Mouse (Mus musculus) brown adipose tissue, adult 24 weeks (tissue): ENCODE data around the gene Specc1. TPM values are rescaled to one million over a fixed set of nuclear protein-coding genes. Genes with fewer than 3 reads are reported as not detected.

ENCODE experiments used
- H3K27ac ChIP-seq: fragments of 200-500 bp; replicated peaks from 2 replicates; pipeline ENCODE4 v1.5.1; 2012; ENCODE audit warnings: low read depth, mild to moderate bottlenecking, low read length
- H3K4me1 ChIP-seq: fragments of 200-500 bp; 2 replicates; pipeline ENCODE4 v1.6.1; 2012; ENCODE audit warnings: low read length, mixed read lengths; ENCODE audit not compliant: control insufficient read depth, insufficient read depth, insufficient read length
- H3K4me3 ChIP-seq: fragments of 200-500 bp; 2 replicates; pipeline ENCODE4 v1.5.1; 2012; ENCODE audit warnings: low read depth, mild to moderate bottlenecking, low read length, moderate library complexity; ENCODE audit not compliant: insufficient read depth
- polyA plus RNA-seq: library from polyadenylated mRNA; stranded (reverse); fragments of >200 nt; gene quantifications from 2 replicates; pipeline ENCODE4 v1.2.4, GENCODE M21; 2012; ENCODE audit not compliant: missing spikeins, insufficient read depth, insufficient read length

The Specc1 gene
- polyA plus RNA-seq, 1 experiment = 2.5 TPM

DNA sequence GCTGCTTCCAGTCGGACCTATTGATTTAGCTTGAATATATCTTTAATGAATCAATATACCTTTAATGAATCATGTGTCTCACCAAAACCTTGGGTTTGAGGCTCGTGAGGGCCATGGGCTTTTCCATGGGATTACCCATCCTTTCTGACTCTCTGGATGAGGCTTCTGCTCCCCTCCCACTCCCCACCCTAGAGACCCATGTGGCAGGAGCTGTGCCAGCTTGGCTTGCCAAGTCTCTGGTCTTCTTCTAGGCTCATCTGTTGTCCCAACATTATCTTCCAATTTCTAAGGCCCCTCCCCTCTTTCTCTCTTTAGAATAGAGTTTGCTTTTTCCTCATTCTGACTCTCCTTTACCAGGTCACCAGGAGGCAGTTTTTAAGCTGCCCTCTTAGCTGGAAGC is 35.0 kb downstream of the Specc1 start:
- no peak overlapping the region for H3K4me3 ChIP-seq
- no peaks in the 10 kb centered on the region for H3K4me1 ChIP-seq
- no peak overlapping the region for H3K27ac ChIP-seq

DNA sequence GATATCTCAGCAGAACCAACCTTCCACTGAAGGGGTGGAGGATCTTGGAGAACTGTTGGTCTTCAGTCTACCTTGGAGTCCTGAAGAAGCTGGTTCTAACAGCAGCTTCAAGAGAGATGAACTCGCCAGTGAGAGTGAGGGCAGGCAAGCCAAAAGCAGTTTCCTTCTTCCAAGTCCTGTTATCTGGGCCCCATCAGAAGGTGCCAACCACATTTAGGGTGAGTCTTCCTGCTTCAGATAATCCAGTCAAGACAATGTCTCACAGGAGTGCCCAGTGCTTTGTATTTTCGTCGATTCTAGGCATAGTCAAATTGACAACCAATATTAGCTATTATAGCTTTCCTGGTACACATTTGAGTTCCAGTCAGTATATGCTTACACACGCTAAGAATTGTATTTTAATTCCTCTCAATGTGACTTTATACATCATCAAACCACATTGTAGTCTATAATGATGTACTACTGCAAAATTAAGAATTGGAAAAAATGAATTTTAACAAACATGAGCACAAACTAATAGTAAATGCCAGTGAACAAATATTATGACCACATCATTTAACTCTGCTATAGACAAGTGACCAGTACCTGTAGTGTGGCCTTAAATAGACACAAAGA is 36.2 kb downstream of the Specc1 start:
- Histone ChIP-seq H3K4me1 (no peaks in the 10 kb centered on the region), H3K27ac (no peak overlapping the region), H3K4me3 (no peak overlapping the region)

DNA sequence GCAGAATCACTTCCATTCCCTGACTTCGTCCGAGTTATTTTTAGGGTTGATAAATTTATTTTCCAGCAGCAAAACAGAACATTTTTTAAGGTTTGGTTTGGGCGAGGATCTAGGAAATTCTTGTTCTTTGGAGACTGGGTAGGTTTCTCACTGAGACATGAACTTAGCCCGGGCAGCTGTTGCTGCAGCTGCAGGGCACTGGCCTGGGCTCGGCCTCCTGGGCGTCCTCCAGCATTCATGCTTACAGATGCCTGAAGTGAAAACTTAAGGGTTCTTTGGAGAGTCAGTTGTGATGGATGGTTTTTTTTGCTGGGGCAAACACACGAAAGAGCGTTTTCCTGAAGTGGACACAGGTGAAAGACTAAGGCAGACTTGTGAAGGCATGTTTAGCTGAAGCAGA is 42.9 kb downstream of the Specc1 start:
- no peak overlapping the region for H3K27ac ChIP-seq
- H3K4me1 ChIP-seq = no peaks in the 10 kb centered on the region
- no peak overlapping the region for H3K4me3 ChIP-seq

DNA sequence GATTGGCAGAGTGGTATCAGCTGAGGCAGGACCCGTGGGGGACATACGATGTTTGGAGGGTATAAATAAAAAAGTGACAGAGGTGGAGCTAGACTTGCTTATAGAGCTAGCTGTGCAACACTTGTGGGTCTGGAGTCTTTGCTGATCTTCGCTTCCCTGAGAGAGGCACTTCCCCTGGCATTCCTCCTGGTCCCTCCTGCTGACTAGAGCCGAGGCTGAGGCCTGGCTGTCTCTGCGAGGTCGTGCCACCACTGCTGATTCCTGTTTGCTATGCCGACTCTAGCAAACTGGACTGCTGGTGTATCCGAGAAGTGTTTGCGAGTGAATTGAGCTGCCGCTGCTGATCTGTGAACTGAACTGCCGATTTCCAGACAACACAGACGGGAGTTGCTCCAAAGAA is 43.5 kb downstream of the Specc1 start:
- H3K4me1 ChIP-seq = no peaks in the 10 kb centered on the region
- no peak overlapping the region for H3K27ac ChIP-seq
- no peak overlapping the region for H3K4me3 ChIP-seq

DNA sequence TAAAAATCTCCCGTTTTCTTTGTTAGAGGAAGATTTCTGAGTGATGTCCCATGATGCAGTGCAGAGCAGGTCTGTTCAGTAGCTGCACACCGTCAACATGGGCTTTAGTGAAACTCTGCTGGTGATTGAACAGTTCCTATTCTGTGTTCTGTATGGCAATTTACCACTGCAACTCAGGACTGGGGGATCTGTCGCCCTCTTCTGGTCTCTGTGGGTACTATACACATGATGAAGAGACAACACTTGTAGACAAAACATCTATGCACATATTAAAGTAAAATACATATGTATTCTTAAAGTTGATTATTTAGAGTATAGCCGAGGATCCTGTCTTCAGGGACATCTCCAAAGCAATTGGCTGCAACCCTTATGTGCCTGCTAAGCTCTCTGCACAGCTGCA is 45.4 kb downstream of the Specc1 start:
- H3K4me3 ChIP-seq = no peak overlapping the region
- no peak overlapping the region for H3K27ac ChIP-seq
- H3K4me1 ChIP-seq = no peaks in the 10 kb centered on the region

DNA sequence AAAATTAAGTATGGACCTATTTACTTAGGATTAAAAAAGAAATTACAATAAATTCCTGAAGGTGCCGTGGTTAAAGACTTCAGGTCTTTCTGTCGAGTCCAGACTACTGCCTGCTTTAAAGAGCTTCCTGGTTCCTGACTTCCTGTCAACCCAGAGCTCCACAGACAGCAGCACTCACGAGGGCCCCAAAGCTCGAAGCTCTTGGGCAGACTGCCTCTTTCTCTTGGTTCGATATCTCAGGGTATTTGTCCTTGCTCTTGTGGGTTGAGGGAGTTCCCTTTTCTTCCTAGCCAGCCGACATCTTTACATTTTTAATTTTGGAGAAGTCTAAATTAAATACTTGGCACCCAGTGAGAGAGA is 48.3 kb downstream of the Specc1 start:
- no peak overlapping the region for H3K4me3 ChIP-seq
- peak overlapping the region; percentile 76 for H3K27ac ChIP-seq

DNA sequence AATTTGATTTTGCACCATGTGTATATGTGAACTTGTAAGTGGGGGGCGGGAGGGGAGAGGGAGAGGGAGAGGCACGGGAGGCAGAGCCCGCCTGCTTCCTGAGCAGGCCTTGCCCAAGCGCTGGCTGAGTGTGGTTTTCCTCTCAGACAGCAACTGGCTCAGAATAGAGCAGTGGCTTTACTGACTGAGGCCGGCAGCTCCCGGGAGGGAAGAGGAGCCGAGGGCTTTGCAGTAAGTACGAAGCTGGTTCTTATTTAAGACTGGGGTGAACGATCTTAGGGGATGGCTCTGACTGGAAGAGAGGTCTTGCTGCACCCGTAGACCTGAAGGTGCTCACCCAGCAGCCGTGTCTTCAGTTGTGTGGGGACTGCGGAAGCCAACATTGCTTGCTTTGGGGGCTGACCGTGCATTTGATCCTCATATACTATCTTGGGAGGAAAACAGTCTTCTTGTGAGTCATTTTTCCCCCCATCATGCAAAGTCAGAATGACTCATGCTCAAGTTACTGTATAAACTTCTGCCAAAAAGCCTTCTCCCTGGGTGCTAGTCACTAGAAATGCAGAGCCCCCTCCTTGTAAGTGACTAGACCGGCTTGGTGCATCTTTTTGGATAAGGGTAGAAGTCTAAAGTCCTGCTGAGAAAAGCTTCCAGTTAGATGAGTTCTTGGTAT is 48.8 kb downstream of the Specc1 start:
- peak overlapping the region; percentile 39 for H3K4me3 ChIP-seq
- H3K27ac ChIP-seq = peak overlapping the region; percentile 76
- H3K4me1 ChIP-seq = no peaks in the 10 kb centered on the region

More for the DNA sequence above, 48.3 kb downstream of the Specc1 start:
- H3K4me1 ChIP-seq = no peaks in the 10 kb centered on the region

DNA sequence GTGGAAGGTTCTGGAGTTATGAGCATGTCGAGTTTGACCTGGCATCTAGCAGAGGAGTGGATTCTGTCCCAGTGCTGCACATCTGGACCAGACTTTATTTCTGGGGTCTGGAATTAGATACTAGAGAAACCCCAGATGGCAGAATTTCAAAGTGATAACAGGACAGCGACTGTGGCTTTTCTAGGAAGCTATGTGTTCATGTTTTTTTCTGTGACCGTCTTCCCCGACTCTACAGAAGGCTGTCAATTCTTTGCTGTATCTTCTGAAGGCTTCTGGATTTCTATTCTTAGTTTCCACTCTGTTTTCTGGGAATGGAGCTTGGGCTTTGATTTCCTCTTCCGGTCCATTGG is 49.3 kb downstream of the Specc1 start:
- H3K27ac ChIP-seq = peak overlapping the region; percentile 76
- H3K4me3 ChIP-seq = peak overlapping the region; percentile 39
- H3K4me1 ChIP-seq = no peaks in the 10 kb centered on the region

DNA sequence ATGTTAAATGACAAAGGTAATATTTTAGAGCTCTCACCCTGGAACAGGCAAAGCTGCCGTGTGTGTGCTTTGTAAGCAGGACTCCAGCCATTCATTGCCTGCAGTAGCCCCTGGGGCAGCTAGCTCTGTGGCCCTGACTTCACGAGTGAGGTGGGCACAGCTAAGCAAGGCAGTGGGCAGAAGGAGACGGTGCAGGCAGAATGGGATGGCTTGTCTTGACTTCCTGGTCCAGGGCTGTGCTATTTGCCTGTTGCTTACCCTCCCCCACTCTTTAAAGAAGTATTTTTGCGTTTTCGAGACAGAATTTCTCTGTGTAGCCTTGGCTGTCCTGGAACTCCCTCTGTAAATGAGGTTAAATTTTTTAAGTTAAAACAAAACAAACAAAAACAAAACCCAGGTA is 50.1 kb downstream of the Specc1 start:
- Histone ChIP-seq H3K27ac (peak overlapping the region; percentile 76; the same call in 1 of the 2 replicates), H3K4me3 (peak overlapping the region; percentile 39), H3K4me1 (no peaks in the 10 kb centered on the region)

DNA sequence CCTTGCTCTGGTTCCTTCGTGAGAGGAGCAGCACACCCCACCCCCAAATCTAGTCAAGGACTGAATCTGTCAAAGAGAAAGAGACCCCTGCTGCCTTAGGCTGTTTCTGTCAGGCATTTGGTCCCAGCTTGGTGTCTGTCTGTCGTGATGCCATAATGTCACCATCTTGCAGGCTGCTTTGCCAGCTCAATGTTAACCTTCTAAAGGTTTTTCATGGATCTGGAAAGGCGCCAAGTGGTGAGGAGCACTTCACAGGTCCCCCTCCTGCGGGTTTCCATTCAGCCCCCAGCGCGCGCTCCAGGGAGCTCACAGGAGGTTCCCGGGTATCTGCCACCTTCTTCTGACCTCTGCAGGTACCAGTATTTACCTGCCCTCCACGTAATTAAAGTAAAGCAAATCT is 51.4 kb downstream of the Specc1 start:
- peak overlapping the region; percentile 15; the same call in 1 of the 2 replicates for H3K27ac ChIP-seq
- no peak overlapping the region for H3K4me3 ChIP-seq
- H3K4me1 ChIP-seq = no peaks in the 10 kb centered on the region

DNA sequence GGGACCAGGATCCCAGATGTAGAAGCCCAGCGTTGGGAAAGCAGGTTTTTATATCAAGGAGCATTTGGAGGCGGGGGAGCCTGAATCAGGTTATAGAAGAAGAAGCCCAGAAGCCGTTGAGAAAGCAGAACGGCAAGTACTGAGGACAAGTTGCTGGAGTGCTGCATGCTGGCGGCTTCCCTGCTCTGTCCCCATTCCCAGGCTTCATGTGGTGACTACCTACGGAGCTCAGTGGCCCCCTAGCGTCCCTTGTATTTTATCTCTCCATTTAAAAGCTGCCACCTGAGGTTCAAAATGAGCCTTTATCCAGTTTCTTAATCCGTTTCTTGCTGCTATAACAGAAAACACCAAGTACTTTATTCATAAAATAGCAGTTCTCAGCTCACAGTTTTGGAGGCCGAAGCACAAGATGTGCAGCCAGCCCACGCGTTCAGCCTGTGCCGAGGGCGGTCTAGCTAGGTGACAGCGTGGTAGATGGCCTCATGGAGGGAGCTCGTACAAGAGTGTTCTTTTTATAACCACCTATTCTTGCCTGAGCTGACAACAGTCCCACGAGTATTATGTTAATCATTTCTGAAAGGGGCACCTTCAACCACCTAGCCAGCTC is 54.2 kb downstream of the Specc1 start:
- no peak overlapping the region for H3K4me3 ChIP-seq
- H3K4me1 ChIP-seq = no peaks in the 10 kb centered on the region
- H3K27ac ChIP-seq = no peak overlapping the region

DNA sequence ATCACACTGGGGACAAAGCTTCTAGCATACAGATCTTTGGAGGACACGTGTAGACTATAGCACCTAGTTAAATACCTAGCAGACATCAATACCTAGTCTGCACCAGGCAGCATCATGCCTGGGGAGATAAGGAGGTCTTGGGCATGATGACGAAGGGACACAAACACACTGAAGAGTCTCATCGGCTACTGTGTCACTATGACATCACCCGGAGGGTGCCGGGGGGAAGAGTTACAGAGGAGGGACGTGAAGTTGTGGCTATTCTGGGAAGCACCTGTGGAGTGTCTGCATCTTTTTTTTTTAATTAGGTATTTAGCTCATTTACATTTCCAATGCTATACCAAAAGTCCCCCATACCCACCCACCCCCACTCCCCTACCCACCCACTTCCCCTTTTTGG is 55.5 kb downstream of the Specc1 start:
- Histone ChIP-seq H3K4me1 (no peaks in the 10 kb centered on the region), H3K27ac (no peak overlapping the region), H3K4me3 (no peak overlapping the region)

DNA sequence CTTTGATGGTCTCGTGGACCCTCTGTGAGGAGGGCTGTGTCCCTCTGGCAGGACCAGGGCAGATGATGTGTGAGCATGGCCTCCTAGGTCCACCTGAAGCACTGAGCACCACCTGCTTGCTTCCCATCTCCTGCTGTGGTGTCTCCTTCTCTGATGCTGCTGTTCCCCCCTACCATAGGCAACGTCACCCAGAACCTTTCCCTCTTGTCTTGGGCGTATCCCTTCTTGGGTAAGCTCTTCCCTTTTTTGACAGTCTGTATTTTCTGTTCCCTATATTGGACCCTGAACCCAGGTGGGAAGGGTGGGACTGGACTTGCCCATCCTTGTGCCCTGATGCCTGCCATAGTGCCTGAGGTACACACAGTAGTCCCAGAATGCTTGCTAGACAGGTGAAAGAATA is 56.9 kb downstream of the Specc1 start:
- Histone ChIP-seq H3K4me3 (no peak overlapping the region), H3K27ac (no peak overlapping the region), H3K4me1 (no peaks in the 10 kb centered on the region)

DNA sequence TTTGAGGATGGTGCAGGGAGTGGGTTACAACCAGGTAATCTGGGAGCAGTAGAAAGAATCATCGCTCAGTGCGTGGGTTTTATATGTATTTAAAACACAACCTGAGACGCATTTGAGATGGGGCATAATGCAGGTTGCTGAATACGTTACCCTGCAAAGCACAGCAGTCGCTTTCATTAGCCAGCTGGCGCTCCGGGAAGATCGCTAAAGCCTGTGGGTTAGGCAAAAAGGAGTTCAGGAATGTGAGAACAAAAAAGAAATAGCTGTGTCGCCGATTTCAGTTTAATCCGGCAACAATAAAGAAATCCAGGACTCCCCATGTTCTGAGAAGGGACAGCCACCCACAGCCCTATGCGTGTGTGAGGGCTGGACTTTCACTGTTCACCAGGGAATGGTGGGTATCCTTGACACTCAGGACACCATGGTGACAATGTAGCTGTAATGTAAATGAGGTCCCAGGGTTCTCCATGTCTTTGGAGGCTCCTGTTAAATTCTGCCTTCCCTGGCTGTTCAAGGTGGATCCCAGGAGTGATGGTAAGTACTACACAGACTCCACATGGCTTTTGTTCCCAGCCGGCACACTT is 58.6 kb downstream of the Specc1 start:
- H3K4me3 ChIP-seq = no peak overlapping the region
- no peak overlapping the region for H3K27ac ChIP-seq
- no peaks in the 10 kb centered on the region for H3K4me1 ChIP-seq

DNA sequence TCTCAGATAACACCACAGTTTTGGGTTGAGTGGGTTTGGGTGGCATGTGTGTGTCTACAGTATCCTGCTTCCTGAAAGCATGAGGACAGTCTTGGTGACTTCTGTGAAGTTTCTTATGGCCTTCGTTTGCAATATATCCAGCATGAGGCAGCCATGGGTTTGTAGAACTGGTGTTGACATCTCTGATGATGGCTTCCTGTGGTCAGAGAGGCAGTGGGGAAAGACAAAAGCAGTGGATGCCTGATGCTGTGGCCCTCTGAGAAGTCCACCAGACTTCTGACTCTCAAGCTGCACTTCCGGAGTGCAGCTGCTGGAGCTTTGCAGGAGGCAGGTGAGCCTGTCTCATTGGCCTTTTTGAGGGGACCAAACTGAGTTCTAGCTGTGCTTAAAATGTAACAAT is 60.4 kb downstream of the Specc1 start:
- Histone ChIP-seq H3K4me1 (0 out of 2 replicates have a peak, but pooled peaks cover 1% of the 10 kb centered on the region), H3K4me3 (no peak overlapping the region), H3K27ac (no peak overlapping the region)
